Mouse (Mus musculus) midbrain, embryonic 16.5 days (tissue): ENCODE measurements around the gene Map3k14. TPM values are rescaled to one million over a fixed set of nuclear protein-coding genes. Genes with fewer than 3 reads are reported as not detected.

Experiments used
- ATAC-seq: fragments of 200-750 bp; cut with Nextera tagmentation; 2 replicates; pipeline ENCODE4 v1.8.0; 2017; ENCODE audit warnings: moderate TSS enrichment
- H3K27ac ChIP-seq: fragments of 300-500 bp; sonication (generic); 2 replicates; pipeline ENCODE4 v1.5.1; 2014; ENCODE audit warnings: mild to moderate bottlenecking, low read length, mixed read lengths
- H3K27me3 ChIP-seq: fragments of 300-500 bp; sonication (generic); 2 replicates; pipeline ENCODE4 v1.6.1; 2014; ENCODE audit warnings: low read depth, low read length, mixed read lengths; ENCODE audit not compliant: control insufficient read depth, insufficient read depth
- H3K36me3 ChIP-seq: fragments of 300-500 bp; sonication (generic); 2 replicates; pipeline ENCODE4 v1.6.1; 2014; ENCODE audit warnings: mild to moderate bottlenecking, low read length, moderate library complexity, mixed read lengths; ENCODE audit not compliant: control insufficient read depth, insufficient read depth
- H3K4me1 ChIP-seq: fragments of 300-500 bp; sonication (generic); 2 replicates; pipeline ENCODE4 v1.6.1; 2014; ENCODE audit warnings: mild to moderate bottlenecking, low read length, mixed read lengths; ENCODE audit not compliant: control insufficient read depth, insufficient read depth
- H3K4me2 ChIP-seq: fragments of 300-500 bp; sonication (generic); 2 replicates; pipeline ENCODE4 v1.6.1; 2014; ENCODE audit warnings: mild to moderate bottlenecking, low read length, mixed read lengths
- H3K4me3 ChIP-seq: fragments of 300-500 bp; sonication (generic); 2 replicates; pipeline ENCODE4 v1.5.1; 2014; ENCODE audit warnings: low read depth, mild to moderate bottlenecking, low read length, moderate library complexity, mixed read lengths
- H3K9ac ChIP-seq: fragments of 300-500 bp; sonication (generic); 2 replicates; pipeline ENCODE4 v1.6.1; 2014; ENCODE audit warnings: low read depth, low read length, mixed read lengths
- H3K9me3 ChIP-seq: fragments of 300-500 bp; sonication (generic); replicated peaks from 2 replicates; pipeline ENCODE4 v1.6.1; 2014; ENCODE audit warnings: mild to moderate bottlenecking, low read length, mixed read lengths; ENCODE audit not compliant: control insufficient read depth, poor library complexity, severe bottlenecking
- WGBS: fragments of 180-500 bp; shearing (Covaris S2); extraction: QIAGEN DNeasy Blood & Tissue Kit; methylation state at CpG from one replicate; pipeline ENCODE4 v1.1.7; 2014; 5-methylcytosine and 5-hydroxymethylcytosine counted together
- polyA plus RNA-seq: library from polyadenylated mRNA; unstranded; fragments of >200 nt; fragmentation: Nextera tagmentation; extraction: Ambion mirVana; gene quantifications from 2 replicates; pipeline ENCODE4 v1.2.1, GENCODE M21; 2015

The Map3k14 gene
- polyA plus RNA-seq, result 4.4 TPM in 2 replicates

- Histone ChIP-seq H3K27me3 (no peaks in the 10 kb centered on the region), H3K4me1 (peaks cover 47% of the 10 kb centered on the region), H3K4me3 (peak within 1 kb of the TSS; percentile 63), H3K9me3 (no peaks in the 10 kb centered on the region), H3K36me3 (no peaks in the 10 kb centered on the region), H3K4me2 (peak within 1 kb of the TSS; percentile 87), H3K27ac (peak within 1 kb of the TSS; percentile 93), H3K9ac (peak within 1 kb of the TSS; percentile 76)
- ATAC-seq, result peak; percentile 99
- under 1% methylated on average over 55 of the region's 55 CpGs for WGBS
Measured at GRCm38 (mm10) chr11:103267346-103268219, at the start of gene Map3k14. Gene Map3k14, minus strand, starts transcription at chr11:103267472.

GRCm38 (mm10) chr11:103315379-103315778 lies 48.1 kb upstream of the Map3k14 start:
- H3K27ac ChIP-seq, result no peak overlapping the region
- no peak overlapping the region for H3K4me2 ChIP-seq
- WGBS, result 85% methylated on average over 5 of the region's 5 CpGs
- H3K36me3 ChIP-seq, result no peaks in the 10 kb centered on the region
- ATAC-seq, result no peak
- H3K9ac ChIP-seq, result no peak overlapping the region
- peaks cover 5% of the 10 kb centered on the region for H3K4me1 ChIP-seq
- no peaks in the 10 kb centered on the region for H3K9me3 ChIP-seq
- no peak overlapping the region for H3K4me3 ChIP-seq
- no peaks in the 10 kb centered on the region for H3K27me3 ChIP-seq

GRCm38 (mm10) chr11:103314736-103315374 lies 47.6 kb upstream of the Map3k14 start:
- Histone ChIP-seq H3K27ac (no peak overlapping the region), H3K4me2 (no peak overlapping the region), H3K27me3 (no peaks in the 10 kb centered on the region), H3K36me3 (no peaks in the 10 kb centered on the region), H3K4me1 (peaks cover 5% of the 10 kb centered on the region), H3K4me3 (no peak overlapping the region), H3K9me3 (no peaks in the 10 kb centered on the region), H3K9ac (no peak overlapping the region)
- no peak for ATAC-seq
- 85% methylated on average over 10 of the region's 10 CpGs for WGBS

- peaks cover 5% of the 10 kb centered on the region for H3K4me1 ChIP-seq
- H3K27me3 ChIP-seq, result no peaks in the 10 kb centered on the region
- H3K9ac ChIP-seq, result no peak overlapping the region
- H3K36me3 ChIP-seq, result no peaks in the 10 kb centered on the region
- no peaks in the 10 kb centered on the region for H3K9me3 ChIP-seq
- no peak overlapping the region for H3K4me2 ChIP-seq
- no peak overlapping the region for H3K4me3 ChIP-seq
- 82% methylated on average over 6 of the region's 6 CpGs for WGBS
- no peak overlapping the region for H3K27ac ChIP-seq
- ATAC-seq, result no peak
Measured at GRCm38 (mm10) chr11:103313542-103313941, 46.3 kb upstream of the Map3k14 start.

- Histone ChIP-seq H3K9ac (no peak overlapping the region), H3K4me2 (no peak overlapping the region), H3K4me3 (no peak overlapping the region), H3K36me3 (no peaks in the 10 kb centered on the region), H3K27ac (no peak overlapping the region), H3K27me3 (no peaks in the 10 kb centered on the region), H3K9me3 (no peaks in the 10 kb centered on the region), H3K4me1 (peaks cover 5% of the 10 kb centered on the region)
- WGBS, result 46% methylated on average over 8 of the region's 8 CpGs
- no peak for ATAC-seq
Measured at GRCm38 (mm10) chr11:103312655-103313255, 45.5 kb upstream of the Map3k14 start.

- Histone ChIP-seq H3K27ac (no peak overlapping the region), H3K9ac (peak overlapping the region; percentile 57; the same call in 1 of the 2 replicates), H3K9me3 (no peaks in the 10 kb centered on the region), H3K4me3 (peak overlapping the region; percentile 31), H3K27me3 (no peaks in the 10 kb centered on the region), H3K36me3 (no peaks in the 10 kb centered on the region), H3K4me2 (peak overlapping the region; percentile 64), H3K4me1 (peaks cover 5% of the 10 kb centered on the region)
- ATAC-seq, result peak; percentile 73; the same call in 1 of the 2 replicates
- 5% methylated on average over 30 of the region's 30 CpGs for WGBS
Measured at GRCm38 (mm10) chr11:103311960-103312611, 44.8 kb upstream of the Map3k14 start.

- H3K27ac ChIP-seq, result no peak overlapping the region
- no peaks in the 10 kb centered on the region for H3K27me3 ChIP-seq
- whole genome bisulfite sequencing, result 82% methylated on average over 10 of the region's 10 CpGs
- ATAC-seq, result no peak
- H3K4me2 ChIP-seq, result no peak overlapping the region
- H3K4me1 ChIP-seq, result peaks cover 5% of the 10 kb centered on the region
- no peaks in the 10 kb centered on the region for H3K9me3 ChIP-seq
- H3K9ac ChIP-seq, result no peak overlapping the region
- H3K4me3 ChIP-seq, result no peak overlapping the region
- H3K36me3 ChIP-seq, result no peaks in the 10 kb centered on the region
Measured at GRCm38 (mm10) chr11:103309956-103310574, 42.8 kb upstream of the Map3k14 start.

- WGBS, result 81% methylated on average over 8 of the region's 8 CpGs
- no peak for ATAC-seq
Measured at GRCm38 (mm10) chr11:103307910-103308309, 40.6 kb upstream of the Map3k14 start.

More at GRCm38 (mm10) chr11:103307910-103308309, 40.6 kb upstream of the Map3k14 start:
- no peak overlapping the region for H3K4me2 ChIP-seq
- H3K36me3 ChIP-seq, result no peaks in the 10 kb centered on the region
- no peak overlapping the region for H3K27ac ChIP-seq
- H3K9ac ChIP-seq, result no peak overlapping the region
- H3K27me3 ChIP-seq, result no peaks in the 10 kb centered on the region
- no peaks in the 10 kb centered on the region for H3K9me3 ChIP-seq
- H3K4me1 ChIP-seq, result peaks cover 5% of the 10 kb centered on the region
- no peak overlapping the region for H3K4me3 ChIP-seq
